Mouse (Mus musculus) myocyte (in vitro differentiated cells): ENCODE data around the gene Ero1lb.

Experiments used
- CEBPB ChIP-seq: IDR thresholded peaks from 2 replicates; pipeline ENCODE4 v1.6.1; 2011; ENCODE audit warnings: mild to moderate bottlenecking, moderate library complexity; ENCODE audit not compliant: poor library complexity, insufficient read depth, severe bottlenecking
- MYOD1 ChIP-seq, 3 experiments: IDR thresholded peaks; one replicate each; pipeline ENCODE4 v1.6.1; 2011; ENCODE audit warnings: control low read depth in 2 of 3, low read depth in 2 of 3, mild to moderate bottlenecking in 2 of 3, moderate library complexity in 1 of 3; ENCODE audit not compliant: insufficient read length in 2 of 3, control insufficient read depth in 1 of 3
- POLR2A ChIP-seq: IDR thresholded peaks from one replicate; pipeline ENCODE4 v1.6.1; 2011; ENCODE audit warnings: low read depth, mild to moderate bottlenecking, control low read depth, moderate library complexity; ENCODE audit not compliant: insufficient read length
- POLR2AphosphoS2 ChIP-seq: IDR thresholded peaks from one replicate; pipeline ENCODE4 v1.6.1; 2011; ENCODE audit warnings: low read depth, control low read depth; ENCODE audit not compliant: insufficient read length
- REST ChIP-seq: IDR thresholded peaks from one replicate; pipeline ENCODE4 v1.6.1; 2011; ENCODE audit warnings: mild to moderate bottlenecking, control low read depth, moderate library complexity; ENCODE audit not compliant: insufficient read depth, insufficient read length
- USF1 ChIP-seq: IDR thresholded peaks from one replicate; pipeline ENCODE4 v1.6.1; 2011; ENCODE audit warnings: low read depth, mild to moderate bottlenecking, control low read depth, moderate library complexity

GRCm38 (mm10) chr13:12537971-12538370 lies 27.7 kb upstream of the Ero1lb start:
- TF ChIP-seq POLR2A (no peak), POLR2AphosphoS2 (no peak), CEBPB (no peak), USF1 (no peak), REST (no peak), MYOD1 (IDR thresholded peaks at IDR 0.05; ENCODE audit: control insufficient read depth in 1 of 3, insufficient read length in 2 of 3, low read depth in 2 of 3) (no peak)
